Mouse (Mus musculus) thymus, adult 2 months (tissue): ENCODE measurements around the gene Syt17.

Experiments
- CTCF ChIP-seq: fragments of 200-500 bp; IDR thresholded peaks from 2 replicates; pipeline ENCODE4 v1.5.1; 2012; ENCODE audit warnings: mild to moderate bottlenecking, control low read depth, low read length, moderate library complexity, borderline replicate concordance; ENCODE audit not compliant: control insufficient read depth, poor library complexity, insufficient read depth; ENCODE audit errors: extremely low read depth
- POLR2A ChIP-seq: fragments of 200-500 bp; IDR thresholded peaks from 2 replicates; pipeline ENCODE4 v1.6.1; 2012; ENCODE audit warnings: mild to moderate bottlenecking, low read length, control low read depth, moderate library complexity; ENCODE audit not compliant: control insufficient read depth, poor library complexity, insufficient read depth; ENCODE audit errors: extremely low read depth

DNA sequence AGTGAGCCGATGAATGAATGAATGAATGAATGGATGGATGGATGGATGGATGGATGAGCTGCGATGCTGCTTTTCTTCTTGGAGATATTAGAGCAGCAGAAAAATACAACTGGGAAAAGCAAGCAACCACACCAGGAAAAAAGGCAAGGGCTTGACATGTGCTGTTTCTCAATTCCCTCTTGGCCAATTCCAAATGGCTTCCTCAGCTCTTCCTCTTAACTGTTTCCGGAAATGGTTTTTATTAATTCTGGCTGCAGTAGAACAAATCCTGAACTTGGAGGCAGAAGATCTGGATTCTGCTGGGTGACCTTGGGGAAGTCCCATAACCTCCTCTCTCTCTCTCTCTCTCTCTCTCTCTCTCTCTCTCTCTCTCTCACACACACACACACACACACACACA is 20.0 kb upstream of the Syt17 start:
- TF ChIP-seq POLR2A (no peak), CTCF (no peak)
